Mouse (Mus musculus) stomach, embryonic 15.5 days (tissue): ENCODE data around the gene Olfr1066. TPM values are rescaled to one million over a fixed set of nuclear protein-coding genes. Genes with fewer than 3 reads are reported as not detected.
"Not testable (repeated sequence)": the region's sequence is repeated elsewhere in the genome, so short reads cannot be mapped to it uniquely, and the experiment has no call there.

Experiments
- ATAC-seq: fragments of 200-750 bp; cut with Nextera tagmentation; 2 replicates; pipeline ENCODE4 v1.8.0; 2017; ENCODE audit warnings: low read depth, moderate number of reproducible peaks, moderate TSS enrichment; ENCODE audit not compliant: insufficient read depth, low FRiP score
- H3K27ac ChIP-seq: fragments of 300-500 bp; sonication (generic); 2 replicates; pipeline ENCODE4 v1.5.1; 2015; ENCODE audit warnings: mild to moderate bottlenecking, inconsistent platforms
- H3K27me3 ChIP-seq: fragments of 300-500 bp; sonication (generic); replicated peaks from 2 replicates; pipeline ENCODE4 v1.6.1; 2015; ENCODE audit warnings: inconsistent platforms
- H3K36me3 ChIP-seq: fragments of 300-500 bp; sonication (generic); 2 replicates; pipeline ENCODE4 v1.6.1; 2015; ENCODE audit warnings: inconsistent platforms
- H3K4me1 ChIP-seq: fragments of 300-500 bp; sonication (generic); 2 replicates; pipeline ENCODE4 v1.6.1; 2015; ENCODE audit warnings: inconsistent platforms
- H3K4me2 ChIP-seq: fragments of 300-500 bp; sonication (generic); 2 replicates; pipeline ENCODE4 v1.6.1; 2015; ENCODE audit warnings: mild to moderate bottlenecking, inconsistent platforms
- H3K4me3 ChIP-seq: fragments of 300-500 bp; sonication (generic); replicated peaks from 2 replicates; pipeline ENCODE4 v1.5.1; 2015; ENCODE audit warnings: inconsistent platforms
- H3K9ac ChIP-seq: fragments of 300-500 bp; sonication (generic); 2 replicates; pipeline ENCODE4 v1.6.1; 2015; ENCODE audit warnings: inconsistent platforms
- H3K9me3 ChIP-seq: fragments of 300-500 bp; sonication (generic); 2 replicates; pipeline ENCODE4 v1.6.1; 2016; ENCODE audit warnings: inconsistent platforms
- WGBS: fragments of 180-500 bp; shearing (Covaris S2); methylation state at CpG from one replicate; pipeline ENCODE4 v1.1.7; 2015; 5-methylcytosine and 5-hydroxymethylcytosine counted together
- polyA plus RNA-seq: library from polyadenylated mRNA; unstranded; fragments of >200 nt; fragmentation: Nextera tagmentation; extraction: Ambion mirVana; gene quantifications from 2 replicates; pipeline ENCODE4 v1.2.1, GENCODE M21; 2015

Gene Olfr1066
- not detected in 2 replicates for polyA plus RNA-seq

DNA sequence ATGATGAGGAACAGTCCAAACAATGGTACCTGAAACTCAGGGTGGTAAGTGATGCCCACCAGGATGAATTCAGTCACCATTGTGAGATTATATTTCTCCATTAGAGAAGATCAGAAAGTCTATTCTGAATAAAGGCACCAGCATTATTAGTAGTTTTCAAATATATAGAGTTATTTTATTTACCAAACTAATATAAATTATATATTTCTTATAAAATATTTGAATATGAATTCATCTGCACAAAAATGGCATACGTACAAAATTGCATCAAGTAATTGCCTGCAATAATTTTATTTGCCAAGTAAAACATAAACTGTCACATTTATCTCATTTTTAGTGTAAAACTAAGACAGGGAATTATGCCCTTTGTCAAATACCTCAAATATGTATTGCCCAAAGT is at the start of gene Olfr1066:
TSS of gene Olfr1066 (minus strand) at position 101 of the 400 bp plus-strand sequence.
- 79% methylated on average over 1 of the region's 1 CpGs for WGBS

DNA sequence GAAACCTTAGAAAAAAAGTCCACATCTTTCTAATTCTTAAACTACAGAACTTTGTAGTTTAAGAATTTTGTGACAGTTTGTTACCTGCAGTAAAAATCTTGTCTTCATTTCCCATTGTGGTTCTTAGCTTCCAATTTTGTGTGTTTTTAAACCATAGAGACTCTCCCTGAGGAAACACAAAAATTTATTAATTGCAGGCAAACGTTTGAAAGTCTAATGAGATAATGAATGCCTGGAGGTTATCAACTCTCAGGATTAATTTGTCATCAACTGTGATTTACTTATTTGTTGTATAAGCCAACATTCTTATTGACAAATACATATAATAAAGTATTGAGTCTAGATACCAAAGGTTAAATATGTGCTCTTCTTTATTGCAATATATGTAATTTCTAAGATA is 31.2 kb upstream of the Olfr1066 start, which contains the start of gene Olfr228:
TSS of gene Olfr228 (minus strand) at position 101 of the 400 bp plus-strand sequence.
- H3K9me3 ChIP-seq, result no peaks in the 10 kb centered on the region
- H3K4me2 ChIP-seq, result no peak within 1 kb of the TSS
- ATAC-seq, result no peak
- H3K27ac ChIP-seq, result no peak within 1 kb of the TSS
- H3K9ac ChIP-seq, result no peak within 1 kb of the TSS
- no peaks in the 10 kb centered on the region for H3K27me3 ChIP-seq
- H3K36me3 ChIP-seq, result no peaks in the 10 kb centered on the region
- H3K4me1 ChIP-seq, result no peaks in the 10 kb centered on the region
- no peak within 1 kb of the TSS for H3K4me3 ChIP-seq
- WGBS, result 32% methylated on average over 1 of the region's 1 CpGs

More for the DNA sequence above, at the start of gene Olfr1066:
- Histone ChIP-seq H3K36me3 (no peaks in the 10 kb centered on the region), H3K9me3 (no peaks in the 10 kb centered on the region), H3K27me3 (no peaks in the 10 kb centered on the region), H3K4me1 (no peaks in the 10 kb centered on the region), H3K9ac (no peak within 1 kb of the TSS), H3K4me2 (no peak within 1 kb of the TSS), H3K27ac (no peak within 1 kb of the TSS), H3K4me3 (no peak within 1 kb of the TSS)
- ATAC-seq, result no peak

DNA sequence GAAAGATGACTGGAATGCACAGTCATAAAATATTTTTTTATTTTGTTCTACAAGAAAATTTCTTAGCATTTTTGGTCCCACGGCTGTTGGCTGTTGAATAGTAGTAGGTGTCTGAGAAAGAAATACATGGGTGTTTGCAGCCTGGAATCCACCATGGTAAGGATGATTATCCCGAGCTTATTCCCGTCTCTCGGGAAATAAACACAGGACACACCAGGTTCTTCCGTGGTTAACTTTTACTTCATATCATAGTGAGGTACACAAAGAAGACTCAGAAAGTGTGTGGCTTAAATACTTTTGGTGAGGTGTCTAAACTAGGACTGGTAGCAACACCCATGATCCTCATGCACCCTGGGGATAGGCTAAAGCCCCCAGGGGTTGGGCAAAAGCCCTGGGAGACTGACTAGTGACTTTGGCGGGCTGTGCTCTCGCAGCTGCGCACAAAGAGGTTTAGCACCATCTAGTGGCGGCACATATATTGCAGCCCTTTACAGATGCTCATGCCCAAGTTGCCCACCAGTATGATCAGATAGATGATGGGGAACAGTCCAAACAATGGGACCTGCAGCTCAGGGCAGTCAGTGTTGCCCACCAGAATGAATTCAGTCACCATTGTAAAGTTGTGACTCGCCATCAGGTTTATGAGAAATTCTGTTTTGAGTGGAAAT is 8.5 kb upstream of the Olfr1066 start:
- no peak overlapping the region for H3K9ac ChIP-seq
- no peaks in the 10 kb centered on the region for H3K9me3 ChIP-seq
- no peaks in the 10 kb centered on the region for H3K36me3 ChIP-seq
- no peak overlapping the region for H3K27ac ChIP-seq
- peak overlapping the region; percentile 38 for H3K4me2 ChIP-seq
- ATAC-seq, result no peak
- no peaks in the 10 kb centered on the region for H3K27me3 ChIP-seq
- 29% methylated on average over 10 of the region's 10 CpGs for WGBS
- no peaks in the 10 kb centered on the region for H3K4me1 ChIP-seq
- H3K4me3 ChIP-seq, result no peak overlapping the region; the same call in 1 of the 2 replicates

- Histone ChIP-seq H3K4me1 (no peaks in the 10 kb centered on the region), H3K4me2 (no peak overlapping the region), H3K27ac (no peak overlapping the region), H3K4me3 (no peak overlapping the region), H3K36me3 (no peaks in the 10 kb centered on the region), H3K9ac (no peak overlapping the region), H3K27me3 (no peaks in the 10 kb centered on the region), H3K9me3 (no peaks in the 10 kb centered on the region)
- 86% methylated on average over 1 of the region's 1 CpGs for WGBS
- no peak for ATAC-seq
Observed at GRCm38 (mm10) chr2:86460434-86460833, 4.4 kb upstream of the Olfr1066 start.

- not testable (repeated sequence) for H3K27ac ChIP-seq, H3K9ac ChIP-seq, H3K9me3 ChIP-seq, H3K27me3 ChIP-seq, H3K4me2 ChIP-seq, H3K4me3 ChIP-seq, H3K4me1 ChIP-seq, ATAC-seq, H3K36me3 ChIP-seq
- 77% methylated on average over 1 of the region's 1 CpGs for WGBS
Observed at GRCm38 (mm10) chr2:86450491-86450890, 5.6 kb downstream of the Olfr1066 start, which contains the start of gene Olfr1065. TSS of gene Olfr1065 (minus strand) at chr2:86450591.

DNA sequence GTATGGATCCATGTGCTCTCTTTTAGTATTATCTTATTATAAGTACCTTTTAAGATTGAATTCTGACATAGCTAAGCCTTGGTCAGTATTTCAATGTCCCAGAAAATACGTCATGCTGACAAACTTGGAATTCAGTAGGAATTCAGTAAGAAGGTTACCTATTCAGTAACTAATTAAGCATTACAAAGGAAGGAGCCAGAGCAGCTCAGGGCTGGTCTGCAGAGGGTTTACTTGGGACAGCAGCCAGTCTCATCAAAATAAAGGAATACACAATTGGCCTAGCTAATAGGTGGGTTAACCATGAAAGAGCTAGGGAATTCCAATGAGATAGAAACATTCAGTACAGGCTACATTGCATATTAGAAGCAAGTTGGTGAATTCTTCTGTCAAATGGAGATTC is 14.0 kb downstream of the Olfr1066 start:
- not testable (repeated sequence) for ATAC-seq, H3K9ac ChIP-seq, H3K4me3 ChIP-seq, H3K4me1 ChIP-seq, H3K27me3 ChIP-seq, H3K27ac ChIP-seq, H3K36me3 ChIP-seq, H3K9me3 ChIP-seq, H3K4me2 ChIP-seq
- WGBS, result 72% methylated on average over 1 of the region's 1 CpGs

DNA sequence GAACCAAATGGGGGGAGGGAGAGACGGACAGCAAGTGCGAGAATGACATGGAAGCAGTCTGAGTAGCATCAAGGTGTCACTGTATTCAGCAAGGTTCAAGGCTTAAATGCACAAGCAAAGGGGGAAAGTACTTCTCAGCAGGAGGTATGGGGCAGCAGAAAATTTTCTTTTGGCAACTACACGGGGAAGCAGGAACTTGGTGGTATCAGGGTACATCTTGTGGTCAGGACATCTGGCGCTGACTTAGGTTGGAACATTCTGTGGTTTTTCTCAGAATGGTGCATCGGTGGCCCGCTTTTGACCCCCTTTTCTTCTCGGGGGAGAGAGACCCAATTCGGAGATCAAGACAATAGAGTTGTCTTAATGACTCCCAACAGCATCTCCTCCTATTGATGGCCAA is 27.6 kb downstream of the Olfr1066 start:
- H3K4me1 ChIP-seq, H3K4me3 ChIP-seq, H3K4me2 ChIP-seq, H3K9ac ChIP-seq, H3K27me3 ChIP-seq, ATAC-seq, H3K27ac ChIP-seq, H3K36me3 ChIP-seq, H3K9me3 ChIP-seq: not testable (repeated sequence)
- 84% methylated on average over 8 of the region's 8 CpGs for WGBS

DNA sequence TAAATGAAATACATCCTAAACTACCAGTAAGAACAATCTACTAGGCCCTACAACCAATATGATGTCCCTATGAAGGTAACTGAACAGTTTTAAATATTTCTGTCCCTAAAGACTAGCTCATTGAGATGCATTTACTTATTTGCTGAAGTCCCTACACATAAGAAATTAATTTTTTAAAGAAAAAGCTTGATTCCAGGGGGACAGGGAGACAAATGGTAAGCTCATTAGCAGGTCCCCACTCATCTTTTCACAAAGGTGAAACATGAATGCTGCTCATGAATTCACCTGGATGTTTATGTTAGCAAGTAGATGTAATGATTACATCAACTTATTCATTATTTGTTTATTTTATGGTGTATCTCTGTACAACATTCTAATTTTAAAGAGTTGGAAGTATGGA is 29.4 kb downstream of the Olfr1066 start, which contains the start of gene Olfr1062:
TSS of gene Olfr1062 (minus strand) at position 101 of the 400 bp plus-strand sequence.
- not testable (repeated sequence) for H3K36me3 ChIP-seq, ATAC-seq, H3K9me3 ChIP-seq, H3K27ac ChIP-seq, H3K4me1 ChIP-seq, H3K4me2 ChIP-seq, H3K9ac ChIP-seq, H3K27me3 ChIP-seq, H3K4me3 ChIP-seq

- Histone ChIP-seq H3K27me3 (no peaks in the 10 kb centered on the region), H3K9ac (no peak within 1 kb of the TSS), H3K9me3 (no peaks in the 10 kb centered on the region), H3K4me1 (no peaks in the 10 kb centered on the region), H3K4me2 (no peak within 1 kb of the TSS), H3K36me3 (no peaks in the 10 kb centered on the region), H3K27ac (no peak within 1 kb of the TSS), H3K4me3 (no peak within 1 kb of the TSS)
- ATAC-seq, result no peak
- 75% methylated on average over 1 of the region's 1 CpGs for WGBS
Observed at GRCm38 (mm10) chr2:86413950-86414349, 42.1 kb downstream of the Olfr1066 start, which contains the start of gene Olfr1061. TSS of gene Olfr1061 (minus strand) at chr2:86414050.

Other genes with a start within 250 kb of the Olfr1066 start
- gene Olfr1046, start 237.0 kb downstream of the Olfr1066 start, polyA plus RNA-seq, result not detected in 2 replicates
- gene Olfr1047, start 224.9 kb downstream of the Olfr1066 start, polyA plus RNA-seq, result not detected in 2 replicates
- not detected in 2 replicates for gene Olfr1048, start 216.0 kb downstream of the Olfr1066 start, polyA plus RNA-seq
- not detected in 2 replicates for gene Olfr1049, start 197.9 kb downstream of the Olfr1066 start, polyA plus RNA-seq
- gene Olfr1051, start 177.2 kb downstream of the Olfr1066 start, polyA plus RNA-seq, result not detected in 2 replicates
- gene Olfr1052, start 163.8 kb downstream of the Olfr1066 start, polyA plus RNA-seq, result not detected in 2 replicates
- gene Olfr1053, start 141.0 kb downstream of the Olfr1066 start, polyA plus RNA-seq, result not detected in 2 replicates
- gene Olfr1054, start 120.8 kb downstream of the Olfr1066 start, polyA plus RNA-seq, result not detected in 2 replicates
- gene Olfr1055, start 106.0 kb downstream of the Olfr1066 start, polyA plus RNA-seq, result not detected in 2 replicates
- gene Olfr1056, start 93.8 kb downstream of the Olfr1066 start, polyA plus RNA-seq, result not detected in 2 replicates
- gene Olfr1057, start 77.9 kb downstream of the Olfr1066 start, polyA plus RNA-seq, result not detected in 2 replicates
- gene Olfr1058, start 67.7 kb downstream of the Olfr1066 start, polyA plus RNA-seq, result not detected in 2 replicates
- not detected in 2 replicates for gene Olfr1061, start 42.2 kb downstream of the Olfr1066 start, polyA plus RNA-seq
- gene Olfr1062, start 29.5 kb downstream of the Olfr1066 start, polyA plus RNA-seq, result not detected in 2 replicates
- not detected in 2 replicates for gene Olfr1065, start 5.7 kb downstream of the Olfr1066 start, polyA plus RNA-seq
- gene Olfr228, start 31.1 kb upstream of the Olfr1066 start, polyA plus RNA-seq, result not detected in 2 replicates
- gene Olfr1076, start 52.2 kb upstream of the Olfr1066 start, polyA plus RNA-seq, result not detected in 2 replicates
- not detected in 2 replicates for gene Olfr1079, start 86.2 kb upstream of the Olfr1066 start, polyA plus RNA-seq
- gene Olfr1080, start 102.0 kb upstream of the Olfr1066 start, polyA plus RNA-seq, result not detected in 2 replicates
- gene Olfr1082, start 142.7 kb upstream of the Olfr1066 start, polyA plus RNA-seq, result not detected in 2 replicates
- not detected in 2 replicates for gene Olfr1084, start 183.5 kb upstream of the Olfr1066 start, polyA plus RNA-seq
- not detected in 2 replicates for gene Olfr1085, start 205.8 kb upstream of the Olfr1066 start, polyA plus RNA-seq
- not detected in 2 replicates for gene Olfr1086, start 223.8 kb upstream of the Olfr1066 start, polyA plus RNA-seq
- not detected in 2 replicates for gene Olfr1087, start 242.1 kb upstream of the Olfr1066 start, polyA plus RNA-seq